Mouse (Mus musculus) heart, embryonic 16.5 days (tissue): ENCODE measurements at regions not wholly inside any gene's neighbourhood (a gene's known extent, or its start where the extent isn't known, plus 50 kb on each side); places are given as distances from the start of the nearest gene placed in this dataset.
"Not testable (repeated sequence)": the region's sequence is repeated elsewhere in the genome, so short reads cannot be mapped to it uniquely, and the experiment has no call there.

ENCODE experiments used
- ATAC-seq: fragments of 200-750 bp; cut with Nextera tagmentation; replicated peaks from 2 replicates; pipeline ENCODE4 v1.8.0; 2017; ENCODE audit warnings: moderate number of reproducible peaks; ENCODE audit not compliant: insufficient read depth, low FRiP score; ENCODE audit errors: extremely low read depth
- H3K27ac ChIP-seq: fragments of 300-500 bp; sonication (generic); 2 replicates; pipeline ENCODE4 v1.5.1; 2014; ENCODE audit warnings: mild to moderate bottlenecking, low read length, control low read depth, moderate library complexity
- H3K27me3 ChIP-seq: fragments of 300-500 bp; sonication (generic); 2 replicates; pipeline ENCODE4 v1.6.1; 2014; ENCODE audit warnings: low read length, mixed read lengths; ENCODE audit not compliant: control insufficient read depth, insufficient read depth
- H3K36me3 ChIP-seq: fragments of 300-500 bp; sonication (generic); 2 replicates; pipeline ENCODE4 v1.6.1; 2014; ENCODE audit not compliant: control insufficient read depth, insufficient read depth
- H3K4me1 ChIP-seq: fragments of 300-500 bp; sonication (generic); 2 replicates; pipeline ENCODE4 v1.6.1; 2014; ENCODE audit warnings: low read length, mixed read lengths; ENCODE audit not compliant: control insufficient read depth, insufficient read depth
- H3K4me2 ChIP-seq: fragments of 300-500 bp; sonication (generic); 2 replicates; pipeline ENCODE4 v1.6.1; 2014; ENCODE audit warnings: low read depth, mild to moderate bottlenecking, control low read depth, low read length
- H3K4me3 ChIP-seq: fragments of 300-500 bp; sonication (generic); 2 replicates; pipeline ENCODE4 v1.5.1; 2014; ENCODE audit warnings: mild to moderate bottlenecking, control low read depth, low read length
- H3K9ac ChIP-seq: fragments of 300-500 bp; sonication (generic); 2 replicates; pipeline ENCODE4 v1.6.1; 2014; ENCODE audit warnings: low read length, control low read depth
- H3K9me3 ChIP-seq: fragments of 300-500 bp; sonication (generic); replicated peaks from 2 replicates; pipeline ENCODE4 v1.6.1; 2016; ENCODE audit warnings: low read length; ENCODE audit not compliant: control insufficient read depth
- WGBS: fragments of 180-500 bp; shearing (Covaris S2); extraction: QIAGEN DNeasy Blood & Tissue Kit; methylation state at CpG from one replicate; pipeline ENCODE4 v1.1.7; 2014; 5-methylcytosine and 5-hydroxymethylcytosine counted together

DNA sequence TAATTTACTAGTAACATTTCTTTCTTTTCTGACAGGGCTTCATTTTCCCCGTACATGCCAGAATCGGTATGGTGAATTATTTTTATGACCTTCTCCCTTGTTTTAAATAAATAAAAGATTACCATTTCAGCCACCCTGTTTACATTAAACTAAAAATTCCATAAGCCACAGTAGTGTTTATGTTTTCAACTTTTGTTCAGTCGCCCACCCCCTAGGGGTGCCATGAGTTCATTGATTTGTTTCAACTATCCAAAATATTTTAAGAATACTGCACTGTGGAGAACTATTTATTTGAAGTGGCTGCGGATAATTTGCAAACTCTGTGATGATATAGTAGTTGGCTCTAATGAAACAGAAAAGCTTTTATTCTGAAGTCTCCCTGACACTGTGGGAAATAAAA lies 132.9 kb downstream of the Tfec start:
- no peak overlapping the region for H3K4me2 ChIP-seq

DNA sequence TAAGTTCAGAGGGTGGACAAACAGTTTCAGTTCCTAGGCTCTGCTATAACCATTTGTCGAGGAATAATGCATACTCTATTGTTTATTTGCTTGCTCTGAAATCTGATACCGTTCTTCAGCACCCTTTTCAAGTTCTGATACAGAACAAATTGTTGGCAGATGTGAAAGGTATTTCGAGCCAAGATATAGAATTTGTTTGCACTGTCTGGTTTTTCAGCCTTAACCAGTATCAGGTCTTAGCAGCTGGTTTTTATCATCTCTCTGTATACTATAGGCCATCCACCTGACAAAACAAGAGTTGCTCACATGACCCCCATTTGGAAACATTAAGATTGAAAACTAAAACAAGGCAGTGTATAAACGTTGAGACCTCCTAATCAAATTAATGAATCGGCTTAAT lies 133.5 kb downstream of the Tfec start:
- Histone ChIP-seq H3K4me2 (no peak overlapping the region), H3K27me3 (no peaks in the 10 kb centered on the region), H3K9ac (no peak overlapping the region), H3K27ac (no peak overlapping the region), H3K4me3 (no peak overlapping the region), H3K4me1 (no peaks in the 10 kb centered on the region), H3K9me3 (no peaks in the 10 kb centered on the region), H3K36me3 (no peaks in the 10 kb centered on the region)
- ATAC-seq = no peak
- 47% methylated on average over 5 of the region's 5 CpGs for WGBS

More for the DNA sequence above, 132.9 kb downstream of the Tfec start:
- Histone ChIP-seq H3K27me3 (no peaks in the 10 kb centered on the region), H3K27ac (no peak overlapping the region), H3K36me3 (no peaks in the 10 kb centered on the region), H3K4me3 (no peak overlapping the region), H3K9me3 (no peaks in the 10 kb centered on the region), H3K4me1 (no peaks in the 10 kb centered on the region), H3K9ac (no peak overlapping the region)
- ATAC-seq = no peak
- WGBS = 75% methylated on average over 4 of the region's 4 CpGs

DNA sequence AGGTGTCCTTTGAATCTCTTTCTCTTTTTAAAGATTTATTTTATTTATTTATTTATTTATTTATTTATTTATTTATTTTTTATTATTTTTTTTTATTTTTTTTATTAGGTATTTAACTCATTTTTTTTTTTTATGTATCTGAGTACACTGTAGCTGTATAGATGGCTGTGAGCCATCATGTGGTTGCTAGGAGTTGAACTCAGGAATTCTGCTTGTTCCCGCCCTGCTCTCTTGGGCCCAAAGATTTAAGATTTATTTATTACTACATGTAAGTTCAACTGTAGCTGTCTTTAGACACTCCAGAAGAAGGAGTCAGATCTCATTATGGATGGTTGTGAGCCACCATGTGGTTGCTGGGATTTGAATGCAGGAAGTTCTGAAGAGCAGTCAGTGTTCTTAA lies 143.2 kb downstream of the Tfec start:
- not testable (repeated sequence) for ATAC-seq
- WGBS = 86% methylated on average over 1 of the region's 1 CpGs

DNA sequence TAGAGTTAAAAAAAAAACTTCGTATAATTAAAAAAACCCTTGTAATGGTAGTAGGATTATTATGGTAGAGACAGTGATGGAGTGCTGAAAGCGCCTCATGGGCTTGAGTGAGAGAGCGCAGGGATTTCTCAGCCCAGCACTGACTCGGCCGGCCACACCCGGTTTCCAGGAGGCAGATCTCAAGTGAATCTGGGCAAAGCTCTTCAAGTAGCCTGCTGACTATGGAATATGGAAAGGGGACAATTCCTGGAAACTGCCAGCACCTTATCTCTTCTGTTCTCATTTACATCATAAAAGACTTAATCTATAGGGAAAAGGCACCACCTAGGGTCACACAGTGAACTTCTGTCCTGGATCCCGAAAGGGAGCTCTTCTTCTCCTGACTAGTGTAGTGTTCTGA lies 165.1 kb downstream of the Tfec start:
- no peak overlapping the region for H3K4me3 ChIP-seq

More for the DNA sequence above, 143.2 kb downstream of the Tfec start:
- not testable (repeated sequence) for H3K36me3 ChIP-seq, H3K9ac ChIP-seq, H3K4me3 ChIP-seq, H3K4me1 ChIP-seq, H3K27ac ChIP-seq, H3K9me3 ChIP-seq, H3K4me2 ChIP-seq, H3K27me3 ChIP-seq

DNA sequence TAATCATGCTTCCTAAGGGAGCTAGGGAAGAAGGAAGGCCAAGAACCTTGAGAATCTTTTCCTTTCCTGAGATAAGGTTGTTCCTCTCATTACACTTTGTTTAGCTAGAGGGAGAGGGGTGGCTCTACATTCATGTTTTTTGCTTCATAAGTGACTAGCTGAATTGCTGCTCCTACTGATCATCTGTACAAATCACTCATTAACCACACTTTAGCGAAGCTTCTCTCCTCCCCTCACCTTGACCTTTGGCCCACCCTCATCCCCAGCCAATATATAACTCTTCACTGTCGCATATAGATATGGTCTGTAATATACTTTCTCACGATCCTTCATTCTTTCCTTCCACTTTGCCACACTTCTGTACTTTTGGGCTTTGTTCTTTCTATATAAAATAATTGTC lies 166.1 kb downstream of the Tfec start:
- 71% methylated on average over 3 of the region's 3 CpGs for WGBS
- no peak overlapping the region for H3K9ac ChIP-seq
- no peak overlapping the region for H3K4me3 ChIP-seq
- no peaks in the 10 kb centered on the region for H3K27me3 ChIP-seq
- no peak overlapping the region for H3K27ac ChIP-seq
- H3K4me1 ChIP-seq = no peaks in the 10 kb centered on the region
- no peaks in the 10 kb centered on the region for H3K36me3 ChIP-seq
- no peak overlapping the region for H3K4me2 ChIP-seq
- no peak for ATAC-seq
- no peaks in the 10 kb centered on the region for H3K9me3 ChIP-seq

More for the DNA sequence above, 165.1 kb downstream of the Tfec start:
- Histone ChIP-seq H3K27ac (no peak overlapping the region), H3K36me3 (no peaks in the 10 kb centered on the region), H3K9me3 (no peaks in the 10 kb centered on the region), H3K4me2 (no peak overlapping the region), H3K27me3 (no peaks in the 10 kb centered on the region), H3K9ac (no peak overlapping the region), H3K4me1 (no peaks in the 10 kb centered on the region)
- ATAC-seq = no peak
- WGBS = 65% methylated on average over 7 of the region's 7 CpGs

DNA sequence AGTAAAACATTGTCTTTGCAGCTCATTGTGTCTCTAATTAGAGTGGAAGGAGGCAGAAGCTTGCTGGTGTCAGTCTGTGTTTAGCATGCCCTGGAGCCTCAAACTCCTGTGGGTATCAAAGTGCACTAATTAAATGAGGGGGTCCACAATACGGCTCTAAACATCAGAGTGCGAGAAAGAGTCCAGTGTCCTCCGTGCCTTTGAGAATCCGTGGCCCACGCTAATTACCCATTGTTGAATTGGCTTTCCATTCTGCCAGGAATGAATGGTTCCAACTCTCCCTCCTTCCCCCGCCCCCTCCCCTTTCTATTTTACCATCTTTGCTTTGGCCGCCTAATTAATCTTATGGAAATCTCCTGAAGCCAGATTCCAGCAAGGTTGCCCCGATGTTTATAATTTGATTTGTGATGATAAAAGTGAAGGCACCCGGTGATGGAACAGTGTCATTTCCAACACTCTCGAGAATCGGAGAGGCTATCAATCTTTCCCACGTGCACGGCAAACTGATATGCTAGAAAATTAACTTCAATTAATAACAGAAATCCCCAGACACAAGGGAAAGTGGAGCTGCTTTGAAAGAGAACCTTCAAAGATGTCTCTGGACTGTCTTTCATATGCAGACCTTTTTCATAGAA lies 170.9 kb downstream of the Tfec start:
- Histone ChIP-seq H3K4me1 (no peaks in the 10 kb centered on the region), H3K27ac (no peak overlapping the region), H3K9ac (no peak overlapping the region), H3K9me3 (no peaks in the 10 kb centered on the region), H3K4me2 (no peak overlapping the region), H3K27me3 (no peaks in the 10 kb centered on the region), H3K36me3 (no peaks in the 10 kb centered on the region), H3K4me3 (no peak overlapping the region)
- 64% methylated on average over 13 of the region's 13 CpGs for WGBS
- no peak for ATAC-seq

DNA sequence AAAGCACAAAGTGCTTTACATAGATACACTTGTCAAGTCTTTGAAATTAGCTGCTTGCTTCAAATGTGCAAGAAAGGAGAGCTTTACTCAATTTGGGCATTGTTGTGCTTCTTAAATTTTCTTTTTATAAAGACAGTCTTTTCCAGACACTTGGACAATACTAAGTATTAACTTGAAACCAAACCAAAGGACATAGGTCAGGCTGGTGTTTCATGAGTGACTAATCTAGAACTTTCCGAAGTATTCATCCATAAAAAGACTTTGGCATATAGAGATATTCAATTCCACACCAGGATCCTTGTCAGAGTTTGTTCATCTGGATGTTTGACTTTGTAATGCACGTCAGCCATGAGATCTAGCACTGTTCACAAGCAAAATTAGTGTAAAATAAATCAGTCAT lies 173.0 kb downstream of the Tfec start:
- no peaks in the 10 kb centered on the region for H3K36me3 ChIP-seq

DNA sequence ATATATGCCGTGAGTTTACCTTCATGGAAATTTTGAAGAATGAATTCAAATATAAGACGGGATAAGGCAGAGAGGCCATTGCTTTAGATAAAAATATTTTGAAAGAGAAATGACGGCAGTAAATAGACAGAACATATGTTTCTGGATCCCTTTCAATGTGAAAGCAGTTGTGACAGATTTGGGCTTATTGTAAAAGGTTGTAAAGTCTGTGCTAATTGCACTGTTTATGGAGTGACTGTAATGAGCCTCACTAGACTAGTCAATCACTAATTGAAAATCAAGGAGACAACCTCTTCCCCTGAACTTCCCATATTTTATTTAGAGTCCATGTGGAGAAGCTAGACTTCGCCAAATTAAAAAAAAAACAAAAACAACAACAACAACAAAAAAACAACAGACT lies 193.7 kb downstream of the Tfec start:
- Histone ChIP-seq H3K27me3 (no peaks in the 10 kb centered on the region), H3K9me3 (no peaks in the 10 kb centered on the region), H3K4me2 (no peak overlapping the region), H3K4me1 (no peaks in the 10 kb centered on the region), H3K4me3 (no peak overlapping the region), H3K9ac (no peak overlapping the region), H3K36me3 (no peaks in the 10 kb centered on the region), H3K27ac (no peak overlapping the region)
- ATAC-seq = no peak
- WGBS = 87% methylated on average over 4 of the region's 4 CpGs

More for the DNA sequence above, 173.0 kb downstream of the Tfec start:
- H3K4me2 ChIP-seq = no peak overlapping the region
- no peaks in the 10 kb centered on the region for H3K9me3 ChIP-seq
- no peak overlapping the region for H3K9ac ChIP-seq
- H3K4me3 ChIP-seq = no peak overlapping the region
- no peaks in the 10 kb centered on the region for H3K27me3 ChIP-seq
- no peak overlapping the region for H3K27ac ChIP-seq
- no peak for ATAC-seq
- 72% methylated on average over 2 of the region's 2 CpGs for WGBS
- no peaks in the 10 kb centered on the region for H3K4me1 ChIP-seq

DNA sequence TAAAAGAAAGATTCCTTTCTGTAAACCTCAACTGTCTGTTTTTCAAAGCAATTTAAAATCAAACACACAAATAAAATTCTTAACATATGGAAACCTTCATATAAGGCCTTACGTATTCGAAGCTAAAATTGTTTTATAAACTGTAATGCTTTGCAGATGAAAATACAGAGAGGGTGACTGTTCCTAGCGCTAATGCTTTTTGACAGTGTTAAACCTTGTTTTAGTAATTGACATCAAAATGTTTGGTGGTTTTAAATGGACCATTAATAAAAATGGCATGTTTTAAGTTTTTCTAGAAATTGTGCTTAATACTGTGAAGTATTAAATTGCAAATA lies 194.9 kb downstream of the Tfec start:
- no peaks in the 10 kb centered on the region for H3K4me1 ChIP-seq
- no peak overlapping the region for H3K27ac ChIP-seq
- 82% methylated on average over 3 of the region's 3 CpGs for WGBS
- no peak overlapping the region for H3K9ac ChIP-seq
- H3K36me3 ChIP-seq = no peaks in the 10 kb centered on the region
- H3K27me3 ChIP-seq = no peaks in the 10 kb centered on the region
- no peak overlapping the region for H3K4me2 ChIP-seq
- no peak for ATAC-seq
- H3K4me3 ChIP-seq = no peak overlapping the region
- H3K9me3 ChIP-seq = no peaks in the 10 kb centered on the region
